Mouse (Mus musculus): ENCODE measurements around the gene Hmcn1. TPM values are rescaled to one million over a fixed set of nuclear protein-coding genes. Genes with fewer than 3 reads are reported as not detected.
A peak's percentile ranks its signal among the peaks of the same experiment; 100 is the strongest.

Hmcn1 gene
- polyA plus RNA-seq, 1 experiment from 2014 or later = 8.9 TPM

- no peaks in the 10 kb centered on the region for H3K27me3 ChIP-seq (ENCODE audit: control insufficient read depth, insufficient read depth, low read length)
- no peaks in the 10 kb centered on the region for H3K36me3 ChIP-seq (ENCODE audit: control insufficient read depth, insufficient read depth, low read length)
- H3K9me3 ChIP-seq (ENCODE audit: control insufficient read depth, low read length) = no peaks in the 10 kb centered on the region
- DNase-seq (ENCODE audit: low spot score) (no peak), ATAC-seq (ENCODE audit: insufficient read depth, low FRiP score, low TSS enrichment) (no peak)
- H3K4me1 ChIP-seq (ENCODE audit: control insufficient read depth, insufficient read depth, low read length) = no peaks in the 10 kb centered on the region
- H3K27ac ChIP-seq (ENCODE audit: low read depth, low read length) = no peak overlapping the region
- 75% methylated on average over 8 of the region's 8 CpGs for WGBS
- no peak overlapping the region for H3K4me2 ChIP-seq (ENCODE audit: low read depth)
- no peak overlapping the region for H3K4me3 ChIP-seq (ENCODE audit: low read depth, low read length)
- no peak overlapping the region for H3K9ac ChIP-seq (ENCODE audit: low read length)
Observed at GRCm38 (mm10) chr1:151001868-151002428, 8.7 kb upstream of the Hmcn1 start.

DNA sequence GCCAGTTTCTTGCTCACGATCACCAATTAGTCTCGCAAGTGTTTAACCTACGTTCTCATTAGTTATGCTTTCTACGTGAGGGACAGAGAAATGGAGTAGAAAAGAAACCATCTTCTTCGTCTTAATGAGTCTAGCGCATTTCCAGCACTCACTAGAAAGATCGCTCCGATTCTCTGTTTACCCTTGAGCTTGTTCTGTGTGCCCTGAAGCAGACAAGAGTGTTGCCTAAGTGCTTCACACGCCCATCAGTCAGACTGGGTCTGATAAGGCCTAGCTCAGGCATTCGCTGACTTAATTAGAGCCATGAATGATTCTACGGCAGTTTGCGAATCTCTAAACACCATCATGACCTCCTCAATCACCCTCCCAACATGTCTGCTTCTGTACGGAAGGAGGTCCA is 7.5 kb upstream of the Hmcn1 start:
- Histone ChIP-seq H3K4me3 (ENCODE audit: low read depth, low read length) (no peak overlapping the region), H3K27ac (ENCODE audit: low read depth, low read length) (no peak overlapping the region), H3K9me3 (ENCODE audit: control insufficient read depth, low read length) (no peaks in the 10 kb centered on the region; the same call in 1 of the 2 replicates), H3K4me2 (ENCODE audit: low read depth) (no peak overlapping the region), H3K9ac (ENCODE audit: low read length) (no peak overlapping the region), H3K27me3 (ENCODE audit: control insufficient read depth, insufficient read depth, low read length) (no peaks in the 10 kb centered on the region), H3K36me3 (ENCODE audit: control insufficient read depth, insufficient read depth, low read length) (no peaks in the 10 kb centered on the region), H3K4me1 (ENCODE audit: control insufficient read depth, insufficient read depth, low read length) (no peaks in the 10 kb centered on the region)
- WGBS = 82% methylated on average over 13 of the region's 13 CpGs
- DNase-seq (ENCODE audit: low spot score) (no peak), ATAC-seq (ENCODE audit: insufficient read depth, low FRiP score, low TSS enrichment) (no peak)

DNA sequence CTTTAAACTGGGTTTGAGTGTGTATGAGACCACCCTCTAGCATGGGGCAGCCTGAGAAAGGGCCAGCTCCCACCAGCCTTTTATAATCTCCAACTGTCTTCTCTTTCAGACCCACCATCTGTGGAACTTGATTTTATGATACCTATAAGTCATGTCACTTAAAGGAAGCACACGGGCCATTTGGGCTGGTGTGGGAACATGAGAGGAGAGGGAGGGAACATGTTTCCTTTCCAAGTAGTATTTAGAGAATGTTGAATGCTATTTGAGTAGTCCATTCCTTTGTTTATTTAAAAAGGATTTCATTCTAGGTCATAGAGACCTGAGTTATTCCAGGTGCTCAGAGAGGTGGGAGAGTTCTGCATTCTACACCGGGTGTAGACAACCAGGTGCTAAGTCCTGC is 1.4 kb upstream of the Hmcn1 start:
- peaks cover 8% of the 10 kb centered on the region for H3K4me1 ChIP-seq (ENCODE audit: control insufficient read depth, insufficient read depth, low read length)
- H3K4me2 ChIP-seq (ENCODE audit: low read depth) = no peak overlapping the region
- H3K27ac ChIP-seq (ENCODE audit: low read depth, low read length) = no peak overlapping the region
- ATAC-seq (ENCODE audit: insufficient read depth, low FRiP score, low TSS enrichment) (no peak), DNase-seq (ENCODE audit: low spot score) (no peak)
- H3K27me3 ChIP-seq (ENCODE audit: control insufficient read depth, insufficient read depth, low read length) = no peaks in the 10 kb centered on the region
- 30% methylated on average over 2 of the region's 2 CpGs for WGBS
- H3K9me3 ChIP-seq (ENCODE audit: control insufficient read depth, low read length) = no peaks in the 10 kb centered on the region; the same call in 1 of the 2 replicates
- no peaks in the 10 kb centered on the region for H3K36me3 ChIP-seq (ENCODE audit: control insufficient read depth, insufficient read depth, low read length)
- no peak overlapping the region for H3K9ac ChIP-seq (ENCODE audit: low read length)
- H3K4me3 ChIP-seq (ENCODE audit: low read depth, low read length) = no peak overlapping the region

GRCm38 (mm10) chr1:150992711-150993161 is 499 bp downstream of the Hmcn1 start:
- no peak for DNase-seq (ENCODE audit: low spot score)
- peak overlapping the region; percentile 68 for H3K27ac ChIP-seq (ENCODE audit: low read depth, low read length)
- H3K4me1 ChIP-seq (ENCODE audit: control insufficient read depth, insufficient read depth, low read length) = peaks cover 8% of the 10 kb centered on the region

DNA sequence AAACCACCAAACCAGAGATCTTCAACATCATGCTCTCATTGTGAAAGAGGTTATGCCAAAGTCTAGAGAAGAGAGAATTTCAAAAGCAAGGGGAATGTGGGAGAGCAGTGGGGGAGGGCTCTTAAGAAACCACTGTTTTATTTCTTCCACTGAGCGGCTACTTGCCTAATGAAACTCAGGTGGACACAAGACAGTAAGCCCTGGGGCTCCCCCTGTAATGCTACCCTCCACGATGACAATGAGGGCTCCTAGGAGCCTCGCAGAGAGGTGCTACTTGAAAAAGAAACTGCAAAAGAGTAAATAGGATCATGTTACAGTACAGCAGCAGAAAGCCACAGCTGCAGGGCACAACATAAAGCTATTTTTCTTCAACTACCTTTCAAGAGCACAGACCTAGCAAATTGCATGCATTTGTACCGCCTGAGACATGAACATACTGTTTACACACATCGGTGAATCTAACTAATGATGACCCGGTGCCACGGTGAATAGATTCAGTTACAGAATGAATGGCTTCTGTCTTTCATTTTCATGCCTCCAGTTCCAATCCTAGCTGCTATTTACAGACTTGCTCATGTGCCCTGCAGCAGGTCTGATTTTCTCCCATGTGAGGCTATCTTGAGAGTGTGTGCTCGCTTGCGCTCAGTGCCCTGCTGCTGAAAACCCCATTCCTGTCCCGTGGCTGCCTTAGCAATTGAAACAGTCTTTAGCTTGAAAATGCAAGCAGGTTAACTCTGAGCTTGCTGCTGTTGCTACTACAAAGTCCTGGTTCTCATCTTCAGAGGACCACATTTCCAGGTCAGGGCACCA is 1.3 kb downstream of the Hmcn1 start:
- H3K4me3 ChIP-seq (ENCODE audit: low read depth, low read length) = peak overlapping the region; percentile 54
- peak overlapping the region; percentile 87 for H3K4me2 ChIP-seq (ENCODE audit: low read depth)
- peak overlapping the region; percentile 29; the same call in 1 of the 2 replicates for H3K9ac ChIP-seq (ENCODE audit: low read length)
- H3K27ac ChIP-seq (ENCODE audit: low read depth, low read length) = no peak overlapping the region
- H3K4me1 ChIP-seq (ENCODE audit: control insufficient read depth, insufficient read depth, low read length) = peaks cover 8% of the 10 kb centered on the region
- H3K36me3 ChIP-seq (ENCODE audit: control insufficient read depth, insufficient read depth, low read length) = no peaks in the 10 kb centered on the region
- DNase-seq (ENCODE audit: low spot score) = peak; percentile 36
- WGBS = 5% methylated on average over 10 of the region's 10 CpGs
- no peaks in the 10 kb centered on the region; the same call in none of the 2 replicates for H3K9me3 ChIP-seq (ENCODE audit: control insufficient read depth, low read length)
- no peaks in the 10 kb centered on the region for H3K27me3 ChIP-seq (ENCODE audit: control insufficient read depth, insufficient read depth, low read length)
- ATAC-seq (ENCODE audit: insufficient read depth, low FRiP score, low TSS enrichment) = no peak

More at GRCm38 (mm10) chr1:150992711-150993161, 499 bp downstream of the Hmcn1 start:
- H3K9me3 ChIP-seq (ENCODE audit: control insufficient read depth, low read length) = no peaks in the 10 kb centered on the region; the same call in none of the 2 replicates
- H3K27me3 ChIP-seq (ENCODE audit: control insufficient read depth, insufficient read depth, low read length) = no peaks in the 10 kb centered on the region
- WGBS = 1% methylated on average over 6 of the region's 6 CpGs
- H3K9ac ChIP-seq (ENCODE audit: low read length) = peak overlapping the region; percentile 72
- H3K36me3 ChIP-seq (ENCODE audit: control insufficient read depth, insufficient read depth, low read length) = no peaks in the 10 kb centered on the region
- peak overlapping the region; percentile 87 for H3K4me2 ChIP-seq (ENCODE audit: low read depth)
- no peak; the same call in 1 of the 2 replicates for ATAC-seq (ENCODE audit: insufficient read depth, low FRiP score, low TSS enrichment)
- H3K4me3 ChIP-seq (ENCODE audit: low read depth, low read length) = peak overlapping the region; percentile 54

DNA sequence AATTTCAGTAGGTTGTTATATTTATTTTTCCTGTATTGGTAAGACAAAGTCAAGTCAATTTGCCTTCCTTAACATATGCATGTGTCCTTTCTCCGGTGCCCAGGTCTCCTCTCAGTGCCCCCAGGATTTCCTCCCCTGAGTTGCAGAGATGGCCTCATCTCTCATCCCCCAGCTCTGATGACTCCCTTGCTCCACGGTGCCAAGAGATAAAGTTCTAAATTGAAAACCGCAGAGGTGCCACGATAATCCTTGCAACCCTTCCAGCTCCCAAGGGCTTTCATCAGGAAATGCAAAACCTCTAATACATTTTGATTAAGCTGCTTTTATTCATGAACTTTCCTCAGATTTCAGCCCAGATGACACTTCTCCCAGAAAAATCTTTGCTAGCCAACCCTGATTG is 8.3 kb downstream of the Hmcn1 start:
- no peak overlapping the region for H3K27ac ChIP-seq (ENCODE audit: low read depth, low read length)
- H3K9me3 ChIP-seq (ENCODE audit: control insufficient read depth, low read length) = no peaks in the 10 kb centered on the region; the same call in 1 of the 2 replicates
- WGBS = 85% methylated on average over 4 of the region's 4 CpGs
- no peak overlapping the region for H3K4me3 ChIP-seq (ENCODE audit: low read depth, low read length)
- no peak overlapping the region for H3K4me2 ChIP-seq (ENCODE audit: low read depth)
- H3K27me3 ChIP-seq (ENCODE audit: control insufficient read depth, insufficient read depth, low read length) = no peaks in the 10 kb centered on the region
- DNase-seq (ENCODE audit: low spot score) (no peak), ATAC-seq (ENCODE audit: insufficient read depth, low FRiP score, low TSS enrichment) (no peak)
- H3K9ac ChIP-seq (ENCODE audit: low read length) = no peak overlapping the region
- H3K36me3 ChIP-seq (ENCODE audit: control insufficient read depth, insufficient read depth, low read length) = no peaks in the 10 kb centered on the region
- no peaks in the 10 kb centered on the region for H3K4me1 ChIP-seq (ENCODE audit: control insufficient read depth, insufficient read depth, low read length)

- no peaks in the 10 kb centered on the region for H3K27me3 ChIP-seq (ENCODE audit: control insufficient read depth, insufficient read depth, low read length)
- no peak for ATAC-seq (ENCODE audit: insufficient read depth, low FRiP score, low TSS enrichment)
- no peaks in the 10 kb centered on the region for H3K36me3 ChIP-seq (ENCODE audit: control insufficient read depth, insufficient read depth, low read length)
- no peaks in the 10 kb centered on the region for H3K4me1 ChIP-seq (ENCODE audit: control insufficient read depth, insufficient read depth, low read length)
- H3K9ac ChIP-seq (ENCODE audit: low read length) = no peak overlapping the region
- no peaks in the 10 kb centered on the region; the same call in 1 of the 2 replicates for H3K9me3 ChIP-seq (ENCODE audit: control insufficient read depth, low read length)
- no peak overlapping the region for H3K27ac ChIP-seq (ENCODE audit: low read depth, low read length)
- H3K4me3 ChIP-seq (ENCODE audit: low read depth, low read length) = no peak overlapping the region
- WGBS = 89% methylated on average over 6 of the region's 6 CpGs
- no peak for DNase-seq (ENCODE audit: low spot score)
- no peak overlapping the region for H3K4me2 ChIP-seq (ENCODE audit: low read depth)
Observed at GRCm38 (mm10) chr1:150984092-150984503, 9.1 kb downstream of the Hmcn1 start.

DNA sequence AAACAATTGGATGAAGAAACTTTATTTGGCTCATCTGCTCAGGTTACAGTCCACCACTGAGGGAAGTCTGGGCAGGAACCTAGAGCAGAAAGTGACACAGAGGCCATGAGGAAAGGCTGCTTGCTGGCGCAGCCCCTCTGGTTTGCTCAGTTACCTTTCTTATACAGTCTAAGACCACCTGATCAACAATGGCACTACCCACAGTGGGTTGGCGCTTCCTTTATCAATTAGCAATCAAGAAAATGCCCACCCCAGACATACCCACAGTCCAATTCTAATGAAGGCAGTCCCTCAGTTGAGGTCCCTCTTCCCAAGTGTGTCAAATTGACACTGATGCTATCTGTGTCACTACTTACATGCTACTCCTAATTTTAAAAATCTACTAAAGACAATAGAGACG is 14.6 kb downstream of the Hmcn1 start:
- ATAC-seq (ENCODE audit: insufficient read depth, low FRiP score, low TSS enrichment) (no peak), DNase-seq (ENCODE audit: low spot score) (no peak)
- H3K4me3 ChIP-seq (ENCODE audit: low read depth, low read length) = no peak overlapping the region
- no peak overlapping the region for H3K4me2 ChIP-seq (ENCODE audit: low read depth)
- no peaks in the 10 kb centered on the region for H3K27me3 ChIP-seq (ENCODE audit: control insufficient read depth, insufficient read depth, low read length)
- H3K36me3 ChIP-seq (ENCODE audit: control insufficient read depth, insufficient read depth, low read length) = no peaks in the 10 kb centered on the region
- no peaks in the 10 kb centered on the region for H3K9me3 ChIP-seq (ENCODE audit: control insufficient read depth, low read length)
- H3K4me1 ChIP-seq (ENCODE audit: control insufficient read depth, insufficient read depth, low read length) = 0 out of 2 replicates have a peak, but pooled peaks cover 3% of the 10 kb centered on the region
- 90% methylated on average over 3 of the region's 3 CpGs for WGBS
- H3K27ac ChIP-seq (ENCODE audit: low read depth, low read length) = no peak overlapping the region
- no peak overlapping the region for H3K9ac ChIP-seq (ENCODE audit: low read length)

Data from neural tube, embryonic 11.5 days (tissue).